13 mouse cellular contexts compared by ENCODE assay signal in genomic region chr14:32906545-32906944, GRCm38 (mm10). TPM values are rescaled to one million over a fixed set of nuclear protein-coding genes. Genes with fewer than 3 reads are reported as not detected.
"Had no signal": no experiment of that assay in that cellular context is flagged by ENCODE, and none has a peak within 500 bp of the region (broad histone marks: within the 10 kb centered on the region; RNA-seq: fewer than 3 reads in every experiment).

No protein-coding gene starts in this region.

- H3K9me3 ChIP-seq: limb, embryonic 13.5 days; midbrain, embryonic 15.5 days; stomach, embryonic 15.5 days had no signal

- H3K4me3 ChIP-seq: limb, embryonic 13.5 days; midbrain, embryonic 15.5 days; stomach, embryonic 15.5 days had no signal

- H3K36me3 ChIP-seq: limb, embryonic 13.5 days; midbrain, embryonic 15.5 days; stomach, embryonic 15.5 days had no signal

- H3K27me3 ChIP-seq: limb, embryonic 13.5 days; midbrain, embryonic 15.5 days; stomach, embryonic 15.5 days had no signal

- H3K4me1 ChIP-seq: limb, embryonic 13.5 days; midbrain, embryonic 15.5 days had no signal

- DNase-seq: kidney, adult 8-10 months; kidney, postnatal 36 days; lung, adult 2 months; lung, postnatal 36 days; right cerebral cortex, postnatal 14 days; thymus, adult 2 months; thymus, postnatal 25 days had no signal

- ATAC-seq: lung, postnatal 0 days; midbrain, embryonic 15.5 days had no signal

- H3K4me2 ChIP-seq: limb, embryonic 13.5 days; midbrain, embryonic 15.5 days; stomach, embryonic 15.5 days had no signal

- H3K27ac ChIP-seq: limb, embryonic 13.5 days; liver, embryonic 14.5 days; midbrain, embryonic 15.5 days; stomach, embryonic 15.5 days had no signal

- H3K9ac ChIP-seq: limb, embryonic 13.5 days; liver, embryonic 14.5 days; midbrain, embryonic 15.5 days; stomach, embryonic 15.5 days had no signal

RNA-seq across cellular contexts. Expression of gene Vstm4, which starts 50.0 kb away (rescaled TPM):
- total RNA-seq: megakaryocyte progenitor cell, adult 5-6 weeks had no signal
